Mouse (Mus musculus): Measurements from ENCODE around the gene Iqcf5. TPM values are rescaled to one million over a fixed set of nuclear protein-coding genes. Genes with fewer than 3 reads are reported as not detected.
"Not testable (repeated sequence)": the region's sequence is repeated elsewhere in the genome, so short reads cannot be mapped to it uniquely, and the experiment has no call there.

The Iqcf5 gene
- polyA plus RNA-seq, 1 experiment from 2014 or later, result not detected

GRCm38 (mm10) chr9:106481676-106482075, 32.7 kb upstream of the Iqcf5 start:
- DNase-seq, result no peak
- 86% methylated on average over 13 of the region's 13 CpGs for WGBS
- Histone ChIP-seq H3K4me2 (no peak overlapping the region), H3K9me3 (ENCODE audit: low read depth, low read length) (no peaks in the 10 kb centered on the region), H3K27ac (ENCODE audit: low read depth) (no peak overlapping the region), H3K36me3 (ENCODE audit: insufficient read depth) (peaks cover 56% of the 10 kb centered on the region), H3K4me1 (ENCODE audit: insufficient read depth) (0 out of 2 replicates have a peak, but pooled peaks cover 2% of the 10 kb centered on the region), H3K9ac (no peak overlapping the region), H3K4me3 (ENCODE audit: low read depth, low read length) (no peak overlapping the region), H3K27me3 (ENCODE audit: insufficient read depth, low read length) (no peaks in the 10 kb centered on the region)
- TF ChIP-seq CTCF (IDR thresholded peaks at IDR 0.05; ENCODE audit: low read depth), result no peak
- no peak for ATAC-seq (ENCODE audit: insufficient read depth)

GRCm38 (mm10) chr9:106482578-106483115, 31.7 kb upstream of the Iqcf5 start:
- H3K27ac ChIP-seq (ENCODE audit: low read depth), result no peak overlapping the region
- H3K4me2 ChIP-seq, result no peak overlapping the region
- H3K4me3 ChIP-seq (ENCODE audit: low read depth, low read length), result no peak overlapping the region
- DNase-seq (no peak), ATAC-seq (ENCODE audit: insufficient read depth) (no peak)
- TF ChIP-seq CTCF (IDR thresholded peaks at IDR 0.05; ENCODE audit: low read depth), result no peak
- H3K27me3 ChIP-seq (ENCODE audit: insufficient read depth, low read length), result no peaks in the 10 kb centered on the region
- peaks cover 56% of the 10 kb centered on the region for H3K36me3 ChIP-seq (ENCODE audit: insufficient read depth)
- WGBS, result 85% methylated on average over 17 of the region's 17 CpGs
- H3K9me3 ChIP-seq (ENCODE audit: low read depth, low read length), result no peaks in the 10 kb centered on the region
- H3K4me1 ChIP-seq (ENCODE audit: insufficient read depth), result 0 out of 2 replicates have a peak, but pooled peaks cover 2% of the 10 kb centered on the region
- H3K9ac ChIP-seq, result no peak overlapping the region

GRCm38 (mm10) chr9:106483136-106483535, 31.2 kb upstream of the Iqcf5 start:
- Histone ChIP-seq H3K36me3 (ENCODE audit: insufficient read depth) (peaks cover 56% of the 10 kb centered on the region), H3K4me1 (ENCODE audit: insufficient read depth) (0 out of 2 replicates have a peak, but pooled peaks cover under 1% of the 10 kb centered on the region), H3K9me3 (ENCODE audit: low read depth, low read length) (no peaks in the 10 kb centered on the region), H3K27ac (ENCODE audit: low read depth) (no peak overlapping the region), H3K4me3 (ENCODE audit: low read depth, low read length) (no peak overlapping the region), H3K4me2 (no peak overlapping the region), H3K9ac (no peak overlapping the region), H3K27me3 (ENCODE audit: insufficient read depth, low read length) (no peaks in the 10 kb centered on the region)
- 91% methylated on average over 10 of the region's 10 CpGs for WGBS
- ATAC-seq (ENCODE audit: insufficient read depth), result no peak
- no peak for TF ChIP-seq CTCF (IDR thresholded peaks at IDR 0.05; ENCODE audit: low read depth)
- DNase-seq, result no peak

GRCm38 (mm10) chr9:106483606-106484005, 30.8 kb upstream of the Iqcf5 start:
- Histone ChIP-seq H3K9me3 (ENCODE audit: low read depth, low read length) (no peaks in the 10 kb centered on the region), H3K27me3 (ENCODE audit: insufficient read depth, low read length) (no peaks in the 10 kb centered on the region), H3K27ac (ENCODE audit: low read depth) (no peak overlapping the region), H3K4me3 (ENCODE audit: low read depth, low read length) (no peak overlapping the region), H3K36me3 (ENCODE audit: insufficient read depth) (peaks cover 56% of the 10 kb centered on the region), H3K4me1 (ENCODE audit: insufficient read depth) (no peaks in the 10 kb centered on the region), H3K9ac (no peak overlapping the region), H3K4me2 (no peak overlapping the region)
- ATAC-seq (ENCODE audit: insufficient read depth) (no peak), DNase-seq (no peak)
- no peak for TF ChIP-seq CTCF (IDR thresholded peaks at IDR 0.05; ENCODE audit: low read depth)
- WGBS, result 88% methylated on average over 17 of the region's 17 CpGs

- Histone ChIP-seq H3K27me3 (ENCODE audit: insufficient read depth, low read length) (no peaks in the 10 kb centered on the region), H3K4me3 (ENCODE audit: low read depth, low read length) (no peak overlapping the region), H3K36me3 (ENCODE audit: insufficient read depth) (peaks cover 56% of the 10 kb centered on the region), H3K4me1 (ENCODE audit: insufficient read depth) (no peaks in the 10 kb centered on the region), H3K4me2 (no peak overlapping the region), H3K9me3 (ENCODE audit: low read depth, low read length) (no peaks in the 10 kb centered on the region), H3K27ac (ENCODE audit: low read depth) (no peak overlapping the region), H3K9ac (no peak overlapping the region)
- TF ChIP-seq CTCF (IDR thresholded peaks at IDR 0.05; ENCODE audit: low read depth), result no peak
- ATAC-seq (ENCODE audit: insufficient read depth), result no peak
- no peak for DNase-seq
- WGBS, result 79% methylated on average over 10 of the region's 10 CpGs
Measured at GRCm38 (mm10) chr9:106485076-106485475, 29.3 kb upstream of the Iqcf5 start.

- H3K4me3 ChIP-seq (ENCODE audit: low read depth, low read length); H3K9ac ChIP-seq; H3K4me2 ChIP-seq; H3K27me3 ChIP-seq (ENCODE audit: insufficient read depth, low read length); DNase-seq; ATAC-seq (ENCODE audit: insufficient read depth); H3K4me1 ChIP-seq (ENCODE audit: insufficient read depth); H3K27ac ChIP-seq (ENCODE audit: low read depth); H3K9me3 ChIP-seq (ENCODE audit: low read depth, low read length): not testable (repeated sequence)
- peaks cover 39% of the 10 kb centered on the region for H3K36me3 ChIP-seq (ENCODE audit: insufficient read depth)
- WGBS, result 76% methylated on average over 6 of the region's 6 CpGs
Measured at GRCm38 (mm10) chr9:106487602-106488001, 26.8 kb upstream of the Iqcf5 start.

- H3K27me3 ChIP-seq (ENCODE audit: insufficient read depth, low read length), result no peaks in the 10 kb centered on the region
- no peaks in the 10 kb centered on the region for H3K4me1 ChIP-seq (ENCODE audit: insufficient read depth)
- no peak within 1 kb of the TSS for H3K27ac ChIP-seq (ENCODE audit: low read depth)
- TF ChIP-seq CTCF (IDR thresholded peaks at IDR 0.05; ENCODE audit: low read depth), result no peak
- WGBS, result 94% methylated on average over 6 of the region's 6 CpGs
- no peaks in the 10 kb centered on the region for H3K9me3 ChIP-seq (ENCODE audit: low read depth, low read length)
- no peak within 1 kb of the TSS for H3K4me3 ChIP-seq (ENCODE audit: low read depth, low read length)
- no peak within 1 kb of the TSS for H3K9ac ChIP-seq
- H3K4me2 ChIP-seq, result no peak within 1 kb of the TSS
- no peaks in the 10 kb centered on the region for H3K36me3 ChIP-seq (ENCODE audit: insufficient read depth)
- DNase-seq (no peak), ATAC-seq (ENCODE audit: insufficient read depth) (no peak)
Measured at GRCm38 (mm10) chr9:106499667-106500066, 14.7 kb upstream of the Iqcf5 start, which contains the start of gene Iqcf1. Gene Iqcf1, plus strand, starts transcription at chr9:106499967.

Data from lung, embryonic 14.5 days (tissue).